Mouse (Mus musculus) kidney, embryonic 16.5 days (tissue): Measurements from ENCODE around the gene Tmem204. TPM values are rescaled to one million over a fixed set of nuclear protein-coding genes. Genes with fewer than 3 reads are reported as not detected.

Experiments
- polyA plus RNA-seq: library from polyadenylated mRNA; unstranded; fragments of >200 nt; fragmentation: Nextera tagmentation; extraction: Ambion mirVana; gene quantifications from 2 replicates; pipeline ENCODE4 v1.2.1, GENCODE M21; 2015

Tmem204 gene
- polyA plus RNA-seq, 1 experiment from 2014 or later = 44.7 TPM

Other genes with a start within 250 kb of the Tmem204 start
- gene Hagh, start 243.4 kb downstream of the Tmem204 start, polyA plus RNA-seq = 63.4 and 75.6 TPM in 2 replicates
- 50.7 and 52.1 TPM in 2 replicates for gene Fahd1, start 233.2 kb downstream of the Tmem204 start, polyA plus RNA-seq
- 3.0 and 3.1 TPM in 2 replicates for gene Igfals, start 217.6 kb downstream of the Tmem204 start, polyA plus RNA-seq
- 63.3 and 67.1 TPM in 2 replicates for gene Nubp2, start 197.2 kb downstream of the Tmem204 start, polyA plus RNA-seq
- gene Spsb3, start 196.9 kb downstream of the Tmem204 start, polyA plus RNA-seq = 46.2 and 50.4 TPM in 2 replicates
- gene Eme2, start 188.5 kb downstream of the Tmem204 start, polyA plus RNA-seq = 36.5 and 38.5 TPM in 2 replicates
- 102 TPM in 2 replicates for gene Mrps34, start 188.5 kb downstream of the Tmem204 start, polyA plus RNA-seq
- 78.1 and 86.1 TPM in 2 replicates for gene Nme3, start 187.1 kb downstream of the Tmem204 start, polyA plus RNA-seq
- 30.1 and 33.6 TPM in 2 replicates for gene Mapk8ip3, start 146.6 kb downstream of the Tmem204 start, polyA plus RNA-seq
- 197 and 218 TPM in 2 replicates for gene Jpt2, start 122.9 kb downstream of the Tmem204 start, polyA plus RNA-seq
- gene Cramp1l, start 67.8 kb downstream of the Tmem204 start, polyA plus RNA-seq = 5.4 and 6.6 TPM in 2 replicates
- gene Ift140, start 67.5 kb downstream of the Tmem204 start, polyA plus RNA-seq = 24.9 and 25.5 TPM in 2 replicates
- gene Telo2, start 32.4 kb upstream of the Tmem204 start, polyA plus RNA-seq = 49.5 and 53.4 TPM in 2 replicates
- not detected in 2 replicates for gene Ptx4, start 37.2 kb upstream of the Tmem204 start, polyA plus RNA-seq
- gene Clcn7, start 49.8 kb upstream of the Tmem204 start, polyA plus RNA-seq = 23.2 and 26.8 TPM in 2 replicates
- not detected in 2 replicates for gene Ccdc154, start 78.9 kb upstream of the Tmem204 start, polyA plus RNA-seq
- gene Gm38655, start 91.9 kb upstream of the Tmem204 start, polyA plus RNA-seq = not detected in 2 replicates
- 34.4 and 35.6 TPM in 2 replicates for gene BC003965, start 101.0 kb upstream of the Tmem204 start, polyA plus RNA-seq
- 10.4 and 10.9 TPM in 2 replicates for gene Unkl, start 104.8 kb upstream of the Tmem204 start, polyA plus RNA-seq
- gene Gnptg, start 156.5 kb upstream of the Tmem204 start, polyA plus RNA-seq = 51.2 and 56.6 TPM in 2 replicates
- 49.7 and 51.6 TPM in 2 replicates for gene Tsr3, start 156.6 kb upstream of the Tmem204 start, polyA plus RNA-seq
- 2.0 and 2.3 TPM in 2 replicates for gene Baiap3, start 172.8 kb upstream of the Tmem204 start, polyA plus RNA-seq
- 611 and 640 TPM in 2 replicates for gene Ube2i, start 191.0 kb upstream of the Tmem204 start, polyA plus RNA-seq
- gene Prss34, start 214.8 kb upstream of the Tmem204 start, polyA plus RNA-seq = 0.30 TPM in 1 of 2 replicates, not detected in the other
- gene Prss28, start 225.1 kb upstream of the Tmem204 start, polyA plus RNA-seq = not detected in 2 replicates
- gene Prss29, start 235.1 kb upstream of the Tmem204 start, polyA plus RNA-seq = not detected in 2 replicates